Mouse (Mus musculus) lung, postnatal 0 days (tissue): ENCODE data around the gene Arap1. TPM values are rescaled to one million over a fixed set of nuclear protein-coding genes. Genes with fewer than 3 reads are reported as not detected.

Experiments
- ATAC-seq: fragments of 200-750 bp; cut with Nextera tagmentation; 2 replicates; pipeline ENCODE4 v1.8.0; 2017; ENCODE audit warnings: moderate library complexity
- DNase-seq: peaks from one replicate; pipeline ENCODE4 v3.0.0-alpha.2; 2016; ENCODE audit warnings: low spot score
- H3K27ac ChIP-seq: fragments of 300-500 bp; sonication (generic); 2 replicates; pipeline ENCODE4 v1.5.1; 2014; ENCODE audit warnings: antibody characterized with exemption, mild to moderate bottlenecking, low read length, mixed read lengths
- H3K27me3 ChIP-seq: fragments of 300-500 bp; sonication (generic); replicated peaks from 2 replicates; pipeline ENCODE4 v1.6.1; 2014; ENCODE audit warnings: low read length, mixed read lengths; ENCODE audit not compliant: insufficient read depth
- H3K36me3 ChIP-seq: fragments of 300-500 bp; sonication (generic); 2 replicates; pipeline ENCODE4 v1.6.1; 2014; ENCODE audit warnings: low read length, mixed read lengths; ENCODE audit not compliant: insufficient read depth
- H3K4me1 ChIP-seq: fragments of 300-500 bp; sonication (generic); 2 replicates; pipeline ENCODE4 v1.6.1; 2014; ENCODE audit warnings: antibody characterized with exemption, low read depth, low read length, mixed read lengths; ENCODE audit not compliant: insufficient read depth
- H3K4me2 ChIP-seq: fragments of 300-500 bp; sonication (generic); replicated peaks from 2 replicates; pipeline ENCODE4 v1.6.1; 2014; ENCODE audit warnings: low read depth, mild to moderate bottlenecking, low read length, moderate library complexity, mixed read lengths
- H3K4me3 ChIP-seq: fragments of 300-500 bp; sonication (generic); 2 replicates; pipeline ENCODE4 v1.5.1; 2014; ENCODE audit warnings: low read depth, low read length
- H3K9ac ChIP-seq: fragments of 300-500 bp; sonication (generic); replicated peaks from 2 replicates; pipeline ENCODE4 v1.6.1; 2014; ENCODE audit warnings: low read depth, mild to moderate bottlenecking
- H3K9me3 ChIP-seq: fragments of 300-500 bp; sonication (generic); 2 replicates; pipeline ENCODE4 v1.6.1; 2016; ENCODE audit warnings: low read length, mixed read lengths
- CTCF ChIP-seq: IDR thresholded peaks from 2 replicates; pipeline ENCODE4 v1.5.1; 2016; ENCODE audit warnings: antibody characterized with exemption, mild to moderate bottlenecking
- EP300 ChIP-seq: IDR thresholded peaks from 2 replicates; pipeline ENCODE4 v1.6.1; 2016; ENCODE audit warnings: antibody characterized with exemption, mild to moderate bottlenecking, control low read depth
- WGBS: fragments of 180-500 bp; shearing (Covaris S2); extraction: QIAGEN DNeasy Blood & Tissue Kit; methylation state at CpG from one replicate; pipeline ENCODE4 v1.1.7; 2014; 5-methylcytosine and 5-hydroxymethylcytosine counted together
- polyA plus RNA-seq: library from polyadenylated mRNA; unstranded; fragments of >200 nt; fragmentation: Nextera tagmentation; extraction: Ambion mirVana; gene quantifications from 2 replicates; pipeline ENCODE4 v1.2.1, GENCODE M21; 2015

Gene Arap1
- polyA plus RNA-seq, 1 experiment from 2014 or later = 105 TPM

DNA sequence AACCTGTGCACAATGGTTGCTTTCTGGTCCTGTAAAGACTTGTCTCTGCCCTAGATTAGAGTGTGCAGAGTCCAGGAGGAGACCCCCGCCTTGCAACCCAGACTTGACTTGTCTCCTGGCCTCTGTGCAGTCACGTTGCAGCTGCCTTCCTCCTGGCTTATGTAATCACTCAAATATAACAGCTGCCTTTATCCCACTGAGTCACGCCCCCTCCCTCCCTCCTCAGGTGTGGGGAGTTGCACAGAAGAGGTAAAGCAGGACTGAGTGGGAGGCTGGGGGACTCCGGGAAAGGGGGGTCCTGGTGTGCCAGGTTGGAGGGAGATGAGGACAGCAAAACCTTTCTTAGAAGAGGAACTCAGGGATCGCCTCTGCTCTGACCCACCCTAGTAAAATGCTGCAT lies 68.5 kb downstream of the Arap1 start:
- no peak for ATAC-seq
- Histone ChIP-seq H3K4me3 (no peak overlapping the region), H3K27me3 (no peaks in the 10 kb centered on the region), H3K4me2 (no peak overlapping the region), H3K9me3 (no peaks in the 10 kb centered on the region), H3K9ac (no peak overlapping the region), H3K36me3 (no peaks in the 10 kb centered on the region), H3K27ac (no peak overlapping the region), H3K4me1 (0 out of 2 replicates have a peak, but pooled peaks cover 6% of the 10 kb centered on the region)
- WGBS = 37% methylated on average over 5 of the region's 5 CpGs
- no peak for TF ChIP-seq EP300
- DNase-seq = no peak

DNA sequence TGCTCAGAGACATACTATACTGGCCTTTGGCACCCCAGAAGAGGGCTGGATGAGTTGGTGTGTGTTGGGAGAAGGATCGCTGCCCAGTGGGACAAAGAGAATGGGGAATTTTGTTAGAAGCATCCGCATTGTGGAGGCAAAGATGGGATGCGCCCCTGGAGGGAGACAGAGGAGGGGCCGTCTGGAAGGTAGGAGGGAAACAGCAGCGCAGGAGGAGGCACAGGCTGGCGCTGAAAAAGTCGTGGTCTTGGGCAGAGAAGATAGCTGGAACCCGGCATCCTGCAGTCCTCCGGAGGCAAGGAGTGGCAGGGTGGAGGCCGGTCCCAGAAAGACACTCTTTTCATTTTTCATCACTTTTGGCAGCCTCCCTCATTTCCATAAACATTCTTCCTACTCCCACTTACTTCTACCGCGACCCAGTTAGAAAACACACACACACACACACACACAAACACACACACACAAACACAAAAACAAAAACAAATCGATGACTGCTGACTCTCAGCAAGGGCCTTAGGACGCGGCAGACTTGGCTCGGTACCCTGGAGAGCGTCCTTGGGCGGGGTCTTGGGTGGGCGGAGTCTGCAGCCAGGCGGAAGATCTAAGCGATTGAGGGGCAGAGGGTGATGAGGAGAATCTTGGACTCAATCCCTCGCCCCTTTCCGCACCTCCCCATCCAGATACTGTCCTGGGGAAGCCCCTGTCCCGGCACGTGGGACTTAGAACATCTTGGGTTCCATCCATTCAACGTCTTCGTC lies 71.3 kb downstream of the Arap1 start:
- Histone ChIP-seq H3K27ac (no peak overlapping the region), H3K27me3 (no peaks in the 10 kb centered on the region; the same call in 1 of the 2 replicates), H3K9me3 (no peaks in the 10 kb centered on the region), H3K4me2 (no peak overlapping the region), H3K36me3 (no peaks in the 10 kb centered on the region), H3K4me1 (0 out of 2 replicates have a peak, but pooled peaks cover under 1% of the 10 kb centered on the region), H3K9ac (no peak overlapping the region), H3K4me3 (no peak overlapping the region)
- no peak for ATAC-seq
- TF ChIP-seq EP300 (no peak), CTCF (peak; percentile 5; the same call in 1 of the 2 replicates)
- no peak for DNase-seq
- WGBS = 4% methylated on average over 27 of the region's 27 CpGs

DNA sequence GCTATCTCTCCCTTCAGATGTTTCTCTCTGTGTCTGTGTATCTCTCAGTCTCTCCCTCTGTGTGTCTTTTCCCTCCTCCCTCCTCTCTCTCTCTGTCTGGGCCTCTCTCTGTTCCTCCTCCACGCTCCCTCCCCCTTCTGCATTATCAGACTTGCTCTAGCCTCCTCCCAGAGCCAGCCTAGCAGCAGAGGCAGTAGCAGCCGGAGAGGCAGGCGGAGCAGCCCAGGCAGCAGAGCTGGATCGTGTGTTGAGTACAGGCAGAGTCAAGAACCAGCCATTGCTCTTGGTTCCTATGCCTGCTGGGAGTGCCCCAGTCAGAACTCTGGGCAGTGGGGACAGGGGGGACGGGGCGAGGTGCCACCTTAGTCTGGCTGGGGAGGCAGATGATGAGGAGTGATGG lies 73.7 kb downstream of the Arap1 start, which contains the start of gene Pde2a:
Gene Pde2a, plus strand, starts transcription at position 163 of the 400 bp plus-strand sequence.
- DNase-seq = no peak
- Histone ChIP-seq H3K4me2 (no peak within 1 kb of the TSS), H3K27me3 (no peaks in the 10 kb centered on the region; the same call in 1 of the 2 replicates), H3K27ac (no peak within 1 kb of the TSS), H3K36me3 (no peaks in the 10 kb centered on the region), H3K9ac (no peak within 1 kb of the TSS), H3K4me3 (no peak within 1 kb of the TSS), H3K4me1 (no peaks in the 10 kb centered on the region), H3K9me3 (no peaks in the 10 kb centered on the region)
- TF ChIP-seq CTCF = no peak
- TF ChIP-seq EP300 = no peak
- no peak for ATAC-seq
- WGBS = 15% methylated on average over 6 of the region's 6 CpGs

DNA sequence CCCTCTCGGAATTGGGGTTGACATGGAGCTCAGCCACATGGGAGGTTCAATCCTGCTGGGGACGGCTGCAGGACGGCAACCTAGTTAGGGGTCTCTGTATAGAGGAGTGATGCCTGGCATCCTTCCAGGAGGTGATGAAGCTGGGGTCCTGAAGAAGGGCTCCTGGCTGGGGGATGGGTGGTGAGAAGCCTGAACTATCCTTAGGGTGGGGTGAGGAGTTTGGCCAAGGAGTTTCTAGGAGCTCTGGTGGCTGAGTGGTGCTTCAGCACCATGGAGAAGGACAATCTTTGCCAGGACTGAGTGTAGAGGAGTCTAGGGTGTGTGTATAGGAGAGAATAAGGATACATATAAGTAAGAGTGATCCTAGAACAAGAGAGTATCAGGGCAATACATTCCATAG lies 74.2 kb downstream of the Arap1 start:
- Histone ChIP-seq H3K4me1 (no peaks in the 10 kb centered on the region), H3K36me3 (no peaks in the 10 kb centered on the region), H3K4me3 (no peak overlapping the region), H3K9me3 (no peaks in the 10 kb centered on the region), H3K27ac (no peak overlapping the region), H3K4me2 (no peak overlapping the region), H3K27me3 (no peaks in the 10 kb centered on the region; the same call in 1 of the 2 replicates), H3K9ac (no peak overlapping the region)
- 36% methylated on average over 3 of the region's 3 CpGs for WGBS
- TF ChIP-seq CTCF = no peak
- no peak for TF ChIP-seq EP300
- ATAC-seq (peak; percentile 37; the same call in 1 of the 2 replicates), DNase-seq (peak; percentile 52)

DNA sequence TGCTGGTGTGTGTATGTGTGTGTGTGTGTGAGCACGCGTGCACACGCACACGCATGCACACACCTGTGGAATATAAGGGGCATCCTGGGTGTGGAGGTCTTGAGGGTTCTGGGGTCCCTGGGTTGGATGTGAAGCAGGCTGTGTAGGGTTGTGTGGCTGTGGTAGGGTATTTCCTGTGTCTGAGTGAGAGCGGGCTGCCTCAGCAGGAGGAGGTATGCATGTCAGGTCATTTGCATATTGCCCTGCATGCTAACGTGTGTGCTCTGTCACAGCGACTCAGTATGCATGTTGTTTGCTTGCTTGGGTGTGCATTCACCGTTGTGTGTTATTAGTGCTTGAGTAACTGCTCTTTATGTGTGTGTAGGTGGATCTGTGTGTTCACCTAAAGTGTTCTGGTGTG lies 74.8 kb downstream of the Arap1 start:
- H3K9me3 ChIP-seq = no peaks in the 10 kb centered on the region
- no peaks in the 10 kb centered on the region for H3K4me1 ChIP-seq
- 87% methylated on average over 8 of the region's 8 CpGs for WGBS
- no peak overlapping the region for H3K4me2 ChIP-seq
- TF ChIP-seq CTCF = no peak
- no peak for TF ChIP-seq EP300
- no peak overlapping the region for H3K4me3 ChIP-seq
- DNase-seq = no peak
- no peak overlapping the region for H3K9ac ChIP-seq
- ATAC-seq = no peak
- H3K36me3 ChIP-seq = no peaks in the 10 kb centered on the region
- H3K27me3 ChIP-seq = no peaks in the 10 kb centered on the region; the same call in 1 of the 2 replicates
- no peak overlapping the region for H3K27ac ChIP-seq

DNA sequence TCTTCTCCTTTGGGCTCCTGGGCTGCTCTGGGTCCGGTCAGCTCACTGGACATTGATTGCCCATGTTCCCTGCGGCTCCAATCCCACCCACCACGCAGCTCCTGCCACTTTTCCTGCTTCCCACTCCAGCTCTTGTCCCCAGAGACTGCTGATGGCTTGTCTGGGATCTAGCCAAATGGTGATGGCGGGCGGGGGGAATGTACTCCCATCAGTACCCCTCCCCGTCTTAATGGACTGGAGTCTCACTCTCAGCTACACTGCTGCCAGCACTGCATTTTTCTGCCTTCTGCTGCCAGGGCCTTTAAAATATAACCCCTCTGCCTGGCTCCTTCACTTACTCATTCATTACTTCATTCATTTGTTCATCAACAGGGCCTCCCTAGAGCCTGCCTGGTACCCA lies 76.1 kb downstream of the Arap1 start:
- TF ChIP-seq EP300 (no peak), CTCF (no peak)
- 50% methylated on average over 6 of the region's 6 CpGs for WGBS
- ATAC-seq = no peak

More for the DNA sequence above, 76.1 kb downstream of the Arap1 start:
- Histone ChIP-seq H3K27me3 (no peaks in the 10 kb centered on the region; the same call in 1 of the 2 replicates), H3K4me1 (no peaks in the 10 kb centered on the region), H3K36me3 (no peaks in the 10 kb centered on the region), H3K27ac (no peak overlapping the region), H3K4me3 (no peak overlapping the region), H3K4me2 (no peak overlapping the region), H3K9me3 (no peaks in the 10 kb centered on the region), H3K9ac (no peak overlapping the region)
- no peak for DNase-seq
